Mouse (Mus musculus) 416B (cell line): ENCODE measurements around the gene Mobp.

ENCODE experiments used
- DNase-seq: peaks from one replicate; pipeline ENCODE4 v3.0.0; 2011; ENCODE audit warnings: low read depth

The Mobp gene

GRCm38 (mm10) chr9:120210865-120211264 lies 61.4 kb downstream of the Mobp start:
- no peak for DNase-seq

DNA sequence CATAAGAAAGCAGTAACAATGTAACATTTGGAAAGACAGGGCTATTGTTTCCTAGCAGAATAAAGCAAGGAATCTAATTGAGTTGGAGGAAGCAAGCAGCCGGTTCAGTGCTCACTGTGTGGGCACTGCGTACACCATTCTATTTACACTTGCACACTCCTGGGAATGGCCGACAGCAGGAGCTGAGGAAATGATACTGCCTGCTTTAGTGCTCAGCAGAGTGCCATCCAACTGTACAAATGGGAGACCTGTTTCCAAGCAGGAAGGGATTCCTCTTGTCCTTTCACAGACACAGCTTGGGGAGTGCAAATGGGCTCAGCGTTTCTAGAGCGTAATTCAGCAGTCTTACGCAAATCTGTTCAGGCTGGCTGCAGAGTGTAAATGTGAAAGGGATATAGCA lies 63.4 kb downstream of the Mobp start:
- DNase-seq = no peak

DNA sequence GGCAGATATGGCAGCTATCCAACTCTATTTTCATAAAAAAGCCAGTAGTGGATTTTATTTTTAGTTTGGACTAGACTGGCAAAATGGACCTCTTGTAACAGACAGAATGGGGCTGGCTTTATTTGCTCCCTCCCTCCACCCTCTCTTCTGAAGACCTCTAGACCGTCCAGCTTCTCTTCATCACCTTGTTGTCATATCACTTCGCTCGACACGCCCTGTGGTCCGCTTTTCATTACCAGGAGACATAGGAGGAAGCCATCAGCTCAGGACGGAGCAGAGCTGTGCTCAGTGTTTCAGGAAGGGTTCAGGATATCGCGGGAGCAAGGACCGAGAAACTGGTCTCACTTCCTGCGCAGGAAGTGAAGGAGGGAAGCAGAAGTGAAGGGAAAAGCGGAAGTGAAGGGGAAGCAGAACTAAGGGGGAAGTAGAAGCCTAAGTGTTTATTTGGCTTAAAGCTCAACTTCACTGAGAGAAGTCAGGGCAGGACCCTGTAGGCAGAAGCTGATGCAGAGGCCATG lies 65.5 kb downstream of the Mobp start:
- DNase-seq = no peak

DNA sequence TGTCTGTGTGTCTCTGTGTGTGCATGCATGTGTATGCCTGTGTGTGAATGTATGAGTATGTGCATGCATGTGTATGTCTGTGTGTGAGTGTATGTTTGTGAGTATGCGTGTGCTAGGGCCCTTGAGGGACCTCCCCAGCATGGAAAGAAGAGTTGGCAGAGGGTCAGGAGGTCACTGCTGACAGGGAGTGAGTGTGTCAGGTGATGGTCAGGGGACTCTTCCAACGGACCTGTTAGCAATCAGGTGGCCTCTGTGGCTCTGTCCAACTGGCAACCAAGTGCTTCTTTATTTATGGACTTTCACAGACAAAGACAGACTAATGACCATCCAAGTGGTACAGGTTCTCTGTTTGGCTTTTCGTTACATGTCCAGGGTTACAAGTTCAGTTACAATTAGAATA lies 69.9 kb downstream of the Mobp start:
- DNase-seq = no peak
